Mouse (Mus musculus): Measurements from ENCODE around the gene Chst10. TPM values are rescaled to one million over a fixed set of nuclear protein-coding genes. Genes with fewer than 3 reads are reported as not detected.

Chst10 gene
- under 1 TPM; 0.29 to 0.34 TPM for total RNA-seq (2021)

DNA sequence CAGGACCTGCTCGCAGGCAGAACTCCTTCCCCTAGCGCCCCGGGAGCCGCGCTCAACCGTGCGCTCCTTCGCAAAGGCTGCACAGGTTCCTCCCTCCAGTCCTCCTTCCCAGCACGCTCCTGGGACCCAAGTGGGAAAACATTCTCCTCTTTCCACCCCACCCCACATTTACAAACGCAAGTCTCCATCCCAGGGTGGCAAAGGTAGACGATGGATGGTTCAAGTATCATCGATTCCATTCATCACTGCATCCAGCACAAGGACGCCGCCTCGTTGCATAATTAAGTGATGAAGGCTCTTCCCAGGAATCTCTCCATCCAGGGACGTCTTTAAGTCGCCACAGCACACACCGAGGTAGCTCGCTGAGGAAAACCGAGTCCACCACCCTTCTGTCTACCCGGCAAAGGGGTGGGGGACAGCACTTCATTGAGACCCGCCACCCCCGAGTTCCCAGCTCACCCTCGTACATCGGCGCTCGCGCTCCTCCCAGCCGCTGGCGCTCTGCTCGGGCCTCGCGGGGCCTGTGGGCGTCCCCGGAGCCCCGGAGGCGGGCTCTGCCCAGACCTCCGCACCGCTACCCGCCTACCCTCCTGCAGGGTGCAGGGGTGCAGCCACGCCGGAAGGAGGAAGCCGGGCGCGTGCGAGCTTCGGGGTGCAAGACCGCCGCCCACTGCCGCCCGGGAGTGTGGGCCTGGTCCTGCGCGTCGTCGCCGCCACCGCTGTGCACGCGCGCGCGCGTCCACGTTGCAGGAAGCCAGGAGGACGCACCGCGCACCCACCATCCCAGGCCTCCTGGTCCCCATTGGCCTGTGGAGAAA, at the start of gene Chst10:
Gene Chst10, minus strand, starts transcription at position 731 of the 818 bp plus-strand sequence.
- peak; percentile 4 for DNase-seq (ENCODE audit: low spot score)
- intact Hi-C loops (cut with DNase I), result no loop called here

DNA sequence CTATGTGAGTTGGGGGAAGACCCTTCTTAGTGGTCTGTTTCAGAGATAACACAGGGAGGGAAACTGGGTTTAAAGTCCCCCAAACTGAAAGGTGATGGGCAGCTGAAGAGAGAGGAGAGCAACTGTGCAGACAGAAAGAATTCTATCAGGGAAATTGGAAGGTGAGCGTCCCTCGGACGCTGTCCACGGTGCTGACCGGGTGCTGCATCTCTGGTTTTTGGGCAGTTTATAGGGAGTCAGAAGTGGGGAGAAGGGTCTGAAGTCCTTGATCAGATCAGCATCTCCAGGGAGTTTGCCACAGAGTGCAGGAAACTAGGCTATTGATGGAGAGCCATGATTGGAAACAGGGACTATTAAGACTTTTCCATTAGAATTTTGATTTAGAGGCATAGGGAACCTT, 41.6 kb upstream of the Chst10 start:
- DNase-seq (ENCODE audit: low spot score), result no peak
- intact Hi-C loops (cut with DNase I), result no loop called here

DNA sequence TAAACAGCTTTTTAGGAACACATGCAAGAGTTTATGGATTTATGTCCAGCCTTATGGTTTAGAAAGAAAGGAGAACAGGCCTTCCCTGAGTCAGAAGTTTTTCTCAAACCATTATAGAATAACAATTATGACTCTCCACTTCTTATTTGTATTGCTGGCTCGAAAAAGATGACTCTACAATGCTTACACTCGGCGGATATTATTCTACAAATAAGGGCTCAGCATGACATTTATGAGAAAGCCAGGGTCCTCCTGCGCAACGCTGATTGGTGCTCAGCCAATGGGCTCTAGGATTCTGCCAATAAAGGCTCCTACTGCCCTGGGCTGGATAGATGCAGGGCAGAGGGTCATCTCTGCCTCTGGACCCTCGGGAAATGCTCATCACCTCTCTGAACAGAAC, 40.9 kb upstream of the Chst10 start, which contains the start of gene Nms:
Gene Nms, plus strand, starts transcription at position 301 of the 400 bp plus-strand sequence.
- intact Hi-C loops (cut with DNase I), result no loop called here
- DNase-seq (ENCODE audit: low spot score), result no peak

DNA sequence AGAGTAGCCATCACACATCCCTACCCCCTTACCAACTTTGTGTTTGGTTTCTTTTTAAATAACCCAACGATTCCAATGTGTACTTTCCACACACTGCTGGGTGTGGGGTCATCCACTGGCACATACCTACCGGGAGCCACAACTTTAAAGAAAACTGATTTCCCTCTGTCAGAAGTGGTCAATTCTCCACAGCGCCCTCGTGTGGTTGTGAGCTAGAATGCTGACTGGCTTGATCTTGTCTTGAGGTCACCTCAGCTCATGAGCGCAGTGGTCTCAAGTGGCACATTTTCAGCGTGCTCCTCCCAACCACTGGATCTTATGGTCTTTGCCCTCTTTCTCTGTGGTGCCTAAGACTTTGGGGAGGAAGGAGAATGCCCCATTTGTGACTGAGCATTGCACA, 38.8 kb upstream of the Chst10 start:
- intact Hi-C loops (cut with DNase I), result no loop called here

DNA sequence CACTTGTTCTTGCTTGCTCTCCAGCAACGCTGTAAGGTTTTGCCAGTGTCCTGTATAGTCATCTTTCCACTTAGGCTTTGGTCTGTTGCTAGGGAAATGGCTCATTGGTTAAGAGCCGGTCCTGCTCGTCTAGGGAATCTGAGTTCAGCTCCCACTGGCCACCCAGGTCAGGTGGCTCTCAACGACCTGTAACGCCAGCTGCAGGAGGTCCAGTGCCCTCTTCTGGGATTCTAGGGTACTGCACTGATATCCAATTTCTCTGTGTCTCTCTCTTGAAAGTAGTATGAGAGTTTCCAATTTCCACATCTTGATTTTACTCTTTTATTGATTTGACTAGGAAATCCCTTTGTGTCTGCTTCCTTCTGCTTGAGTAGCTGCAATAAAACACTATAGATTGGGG, 36.7 kb upstream of the Chst10 start:
- DNase-seq (ENCODE audit: low spot score), result no peak
- intact Hi-C loops (cut with DNase I), result no loop called here

More for the DNA sequence above, 38.8 kb upstream of the Chst10 start:
- DNase-seq (ENCODE audit: low spot score), result no peak

DNA sequence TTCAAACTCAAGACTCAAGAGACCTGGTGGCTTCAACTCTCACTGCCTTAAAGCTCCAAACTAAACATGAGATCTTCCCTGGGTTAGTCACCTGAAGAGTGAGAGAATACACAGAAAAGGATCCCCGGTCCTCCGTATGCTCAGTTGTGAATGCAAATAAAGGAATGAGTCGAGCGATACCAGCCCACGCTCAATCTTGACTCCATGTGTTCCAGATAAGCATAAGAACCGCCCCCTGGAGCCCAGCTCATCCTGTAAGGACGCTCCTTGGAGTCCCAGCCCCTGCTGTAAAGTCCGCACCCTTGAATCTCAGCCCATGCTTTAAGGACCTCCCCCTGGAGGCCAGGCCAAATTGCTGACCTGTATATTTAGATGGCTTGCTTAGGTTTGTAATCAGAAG, 32.8 kb upstream of the Chst10 start:
- DNase-seq (ENCODE audit: low spot score), result no peak
- intact Hi-C loops (cut with DNase I), result no loop called here

DNA sequence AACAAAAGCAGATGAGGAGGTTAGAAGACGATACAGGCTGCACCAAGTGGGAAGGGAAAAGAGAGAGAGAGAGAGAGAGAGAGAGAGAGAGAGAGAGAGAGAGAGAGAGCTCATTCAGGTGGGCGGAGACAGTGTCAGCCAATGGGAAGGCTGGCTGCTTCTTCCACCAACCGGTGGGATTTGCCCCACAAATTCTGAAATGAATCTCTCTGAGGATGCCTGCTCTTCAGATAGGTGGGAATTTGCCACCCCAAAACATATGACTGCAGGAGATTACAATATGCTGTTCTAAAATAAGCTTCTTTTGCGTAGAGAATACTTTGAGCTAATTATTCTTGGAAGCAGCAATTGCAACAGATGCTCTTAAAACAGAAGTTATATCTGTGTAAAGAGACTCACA, 31.5 kb upstream of the Chst10 start:
- intact Hi-C loops (cut with DNase I), result no loop called here
- no peak for DNase-seq (ENCODE audit: low spot score)

DNA sequence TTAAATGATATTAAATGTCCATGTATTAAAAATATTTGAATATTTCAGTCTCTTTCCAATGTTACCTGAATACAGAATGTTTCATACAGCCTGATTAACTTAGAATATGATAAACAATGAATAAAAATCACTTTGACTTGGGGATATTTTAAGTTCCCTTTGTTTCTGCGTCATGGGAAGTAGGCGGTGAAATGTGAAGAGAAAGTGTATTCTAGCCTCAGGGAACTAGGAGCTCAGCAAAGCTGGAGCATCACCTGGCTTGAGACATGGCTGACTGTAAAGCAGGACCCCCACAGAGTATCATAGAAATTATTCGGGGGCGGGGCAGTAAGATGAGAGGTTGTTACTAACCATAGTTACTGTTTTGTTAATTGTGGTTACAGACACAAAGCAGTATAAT, 31.0 kb upstream of the Chst10 start:
- DNase-seq (ENCODE audit: low spot score), result no peak
- intact Hi-C loops (cut with DNase I), result no loop called here

DNA sequence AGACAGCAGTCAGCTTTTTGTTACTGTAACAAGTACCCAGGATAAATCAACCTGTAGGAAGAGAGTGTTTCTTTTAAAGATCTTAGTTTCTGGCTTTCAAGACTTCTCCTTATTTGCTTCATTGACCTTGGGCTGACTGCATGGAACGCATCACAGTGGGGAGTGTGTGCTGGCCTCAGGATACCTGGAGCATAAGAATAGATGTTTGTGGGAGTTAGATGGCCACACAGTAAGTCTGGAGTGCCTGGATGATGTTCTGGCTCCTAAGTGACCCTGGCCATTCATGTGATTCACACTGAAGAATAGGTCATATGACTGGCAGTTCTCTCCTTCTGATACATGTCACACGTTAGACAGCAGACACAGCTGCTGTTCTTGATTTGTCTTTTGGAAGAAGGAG, 6.0 kb upstream of the Chst10 start:
- intact Hi-C loops (cut with DNase I), result no loop called here
- no peak for DNase-seq (ENCODE audit: low spot score)

DNA sequence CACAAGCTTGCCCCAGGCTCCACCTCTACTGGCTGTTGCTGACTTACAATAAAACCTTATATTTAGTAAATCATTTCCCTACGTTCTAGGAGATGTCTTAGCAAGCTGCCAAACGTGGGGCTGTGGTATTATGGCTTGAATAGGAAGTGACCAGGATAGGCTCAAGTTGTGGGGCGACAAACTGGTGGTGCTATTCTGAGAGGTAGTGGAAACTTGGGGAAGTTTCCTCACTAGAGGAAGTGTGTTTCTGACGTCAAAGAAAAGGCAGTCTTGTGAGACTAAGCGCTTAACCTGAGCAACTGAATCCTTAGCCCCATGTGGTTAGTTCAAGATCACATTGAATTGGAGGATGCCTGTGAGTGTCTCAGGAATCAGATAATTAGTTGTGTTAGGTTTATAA, 4.6 kb upstream of the Chst10 start:
- intact Hi-C loops (cut with DNase I), result no loop called here

DNA sequence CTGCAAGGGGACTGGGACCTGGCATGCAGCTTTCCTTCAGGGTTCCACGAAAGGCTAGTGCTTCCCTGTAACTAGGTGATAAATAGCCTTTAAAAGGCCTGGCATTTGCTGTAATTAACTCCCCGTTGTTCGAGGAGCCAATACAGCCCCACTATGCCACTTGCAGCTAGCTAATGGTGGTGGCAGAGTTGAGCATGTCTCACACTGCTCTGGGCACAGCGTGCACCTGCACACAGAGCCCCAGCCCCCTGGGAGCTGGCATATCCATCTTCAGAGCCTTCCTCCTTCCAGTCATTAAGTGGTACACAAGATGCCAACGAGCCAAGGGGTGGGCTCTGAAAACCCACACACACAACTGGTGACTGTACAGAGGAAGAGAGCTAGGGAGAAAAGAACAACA, 4.9 kb downstream of the Chst10 start:
- intact Hi-C loops (cut with DNase I), result no loop called here
- no peak for DNase-seq (ENCODE audit: low spot score)

More for the DNA sequence above, 4.6 kb upstream of the Chst10 start:
- no peak for DNase-seq (ENCODE audit: low spot score)

DNA sequence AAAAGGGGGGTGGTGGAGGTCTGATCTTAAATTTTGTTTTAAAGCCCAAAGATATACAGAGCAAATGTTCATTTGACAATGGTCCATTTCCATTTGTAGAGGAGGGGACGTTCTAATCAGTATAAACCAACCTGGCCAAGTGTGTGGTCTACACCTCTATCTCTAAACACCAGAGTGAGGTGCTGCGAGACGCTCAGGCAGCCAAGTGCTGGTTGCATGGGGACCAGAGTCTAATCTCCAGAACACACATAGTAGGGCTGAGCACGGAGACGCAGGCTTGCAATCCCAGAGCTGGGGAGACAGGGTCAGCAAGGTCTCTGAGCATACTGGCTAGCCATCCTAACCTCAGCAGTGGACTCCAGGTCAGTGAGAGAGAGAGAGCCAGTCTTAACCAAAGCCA, 6.5 kb downstream of the Chst10 start:
- intact Hi-C loops (cut with DNase I), result no loop called here
- DNase-seq (ENCODE audit: low spot score), result no peak

DNA sequence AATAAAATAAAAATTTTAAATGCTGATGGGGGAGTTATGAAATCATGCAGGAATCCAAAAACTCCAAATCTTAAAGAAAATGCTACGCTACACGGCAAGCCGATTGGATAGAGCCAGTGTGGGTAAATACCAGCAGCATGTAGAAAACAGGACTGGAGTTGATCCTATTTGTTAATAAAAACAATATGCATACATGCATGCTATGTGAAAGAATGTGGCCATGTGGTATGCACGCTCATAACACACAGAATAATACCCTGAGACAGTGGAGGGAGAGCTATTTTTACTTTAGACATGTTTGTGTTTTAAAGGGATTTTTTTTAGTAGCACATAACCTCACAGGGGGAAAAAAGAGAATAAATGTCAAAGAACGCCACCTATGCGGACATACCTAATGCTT, 9.2 kb downstream of the Chst10 start:
- intact Hi-C loops (cut with DNase I), result no loop called here
- no peak for DNase-seq (ENCODE audit: low spot score)

DNA sequence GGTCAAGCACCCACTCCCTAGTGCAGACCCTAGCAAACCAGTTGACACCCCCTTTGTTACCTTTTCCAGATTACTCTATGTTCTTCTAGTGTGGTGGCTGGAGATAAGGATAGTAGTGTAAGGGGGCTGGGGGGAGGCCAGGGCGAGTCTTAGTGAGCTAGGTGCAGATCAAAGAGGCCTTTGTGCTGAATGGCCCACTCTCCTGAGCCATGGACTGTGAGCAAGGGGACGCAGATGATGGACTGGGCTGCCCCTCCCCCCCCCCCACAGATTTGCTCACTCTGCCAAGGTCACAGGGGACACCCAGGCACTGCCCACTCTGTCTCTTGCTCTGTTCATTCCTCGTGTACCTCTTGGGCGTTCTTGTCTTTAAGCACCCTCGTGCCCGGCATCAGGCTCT, 10.9 kb downstream of the Chst10 start:
- DNase-seq (ENCODE audit: low spot score), result no peak
- intact Hi-C loops (cut with DNase I), result no loop called here

DNA sequence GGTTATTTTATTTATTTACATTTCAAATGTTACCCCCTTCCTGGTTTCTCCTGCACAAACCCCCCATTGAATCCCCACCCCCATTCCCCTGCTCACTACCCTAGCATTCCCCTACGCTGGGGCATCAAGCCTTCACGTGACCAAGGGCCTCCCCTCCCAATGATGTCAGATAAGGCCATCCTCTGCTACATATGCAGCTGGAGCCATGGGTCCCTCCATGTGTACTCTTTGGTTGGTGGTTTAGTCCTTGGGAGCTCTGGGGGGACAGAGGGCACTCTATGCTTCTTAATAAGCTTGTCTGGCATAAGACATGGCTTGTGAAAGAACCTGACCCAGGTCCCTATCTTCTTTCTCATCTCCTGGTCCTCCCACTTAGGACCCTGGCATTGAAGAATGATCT, 11.4 kb downstream of the Chst10 start:
- intact Hi-C loops (cut with DNase I), result no loop called here
- DNase-seq (ENCODE audit: low spot score), result no peak

DNA sequence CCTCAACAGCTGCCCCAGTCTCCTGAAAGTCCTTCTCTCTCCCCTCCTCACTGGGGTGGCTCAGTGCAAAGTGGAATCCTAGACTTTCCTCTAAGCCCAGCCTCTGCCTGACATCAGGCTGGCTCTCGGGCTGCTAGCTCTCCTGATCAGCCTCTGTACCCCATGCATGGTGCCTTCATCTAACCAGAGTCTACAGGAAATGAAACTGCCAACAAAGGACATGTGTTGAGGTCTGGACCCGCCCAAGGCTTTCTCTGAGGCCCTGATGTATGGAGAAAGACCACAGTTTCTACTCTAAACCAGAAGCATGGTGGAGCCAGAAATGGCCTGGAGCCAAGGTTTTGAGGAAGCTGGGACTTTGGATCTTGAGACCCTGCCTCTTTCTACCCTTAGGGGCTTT, 12.0 kb downstream of the Chst10 start:
- no peak for DNase-seq (ENCODE audit: low spot score)
- intact Hi-C loops (cut with DNase I), result no loop called here

DNA sequence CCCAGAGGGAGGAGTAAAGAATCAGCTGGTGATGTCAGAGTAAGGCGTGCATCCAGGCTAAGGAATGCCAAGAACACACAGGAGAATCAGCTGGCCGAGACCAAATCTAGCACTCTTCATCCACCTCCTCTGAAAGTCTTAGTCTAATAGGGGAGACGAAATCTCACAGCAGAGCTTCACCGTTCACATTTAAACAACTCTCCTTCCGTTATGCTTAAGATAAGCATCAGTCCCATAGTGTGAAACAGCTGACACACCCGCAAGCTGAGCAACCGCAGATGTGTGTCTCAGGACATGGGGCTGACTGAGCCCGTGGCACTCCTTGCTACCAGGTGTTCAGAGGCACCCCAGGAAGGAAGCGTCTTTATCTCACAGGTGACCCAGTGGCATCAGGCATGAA, 14.2 kb downstream of the Chst10 start:
- intact Hi-C loops (cut with DNase I), result no loop called here
- no peak for DNase-seq (ENCODE audit: low spot score)

DNA sequence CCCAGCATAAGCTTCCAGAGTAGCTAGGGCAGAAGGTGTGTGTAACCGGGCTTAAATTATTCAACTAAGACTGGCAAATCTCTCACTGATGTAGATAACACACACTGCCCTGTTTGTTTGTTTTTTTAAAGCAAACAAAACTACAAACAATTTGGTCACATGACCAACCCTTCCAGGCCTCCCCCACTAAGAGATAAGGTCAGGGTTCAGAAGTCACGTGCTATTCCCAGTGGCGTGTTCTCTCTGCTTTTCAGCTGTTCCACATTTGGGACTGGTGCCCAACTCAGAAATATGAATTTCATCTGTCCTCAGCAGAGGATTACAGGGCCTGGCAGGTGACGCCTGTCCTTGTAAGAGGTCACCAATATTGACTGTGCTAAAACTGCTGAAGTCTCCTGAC, 15.2 kb downstream of the Chst10 start:
- DNase-seq (ENCODE audit: low spot score), result no peak
- intact Hi-C loops (cut with DNase I), result no loop called here

DNA sequence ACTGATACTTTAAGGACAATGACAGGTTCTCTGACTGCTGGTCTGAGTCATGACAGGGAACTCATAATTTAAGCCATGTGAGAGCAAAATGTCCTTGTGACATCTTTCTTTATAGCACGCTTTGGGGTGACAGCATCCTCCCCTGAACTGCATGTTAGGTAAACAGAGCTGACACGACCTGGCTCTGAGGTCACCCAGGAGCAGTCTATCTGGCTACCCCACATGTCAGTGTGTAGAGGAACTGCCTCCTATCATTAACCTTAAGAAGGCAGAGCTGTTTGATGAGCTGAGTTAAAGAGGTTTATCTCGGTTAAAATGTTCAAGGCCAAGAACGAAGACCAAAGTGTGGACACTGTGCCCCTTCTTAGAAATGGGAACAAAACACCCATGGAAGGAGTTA, 16.6 kb downstream of the Chst10 start:
- intact Hi-C loops (cut with DNase I), result no loop called here
- no peak for DNase-seq (ENCODE audit: low spot score)

DNA sequence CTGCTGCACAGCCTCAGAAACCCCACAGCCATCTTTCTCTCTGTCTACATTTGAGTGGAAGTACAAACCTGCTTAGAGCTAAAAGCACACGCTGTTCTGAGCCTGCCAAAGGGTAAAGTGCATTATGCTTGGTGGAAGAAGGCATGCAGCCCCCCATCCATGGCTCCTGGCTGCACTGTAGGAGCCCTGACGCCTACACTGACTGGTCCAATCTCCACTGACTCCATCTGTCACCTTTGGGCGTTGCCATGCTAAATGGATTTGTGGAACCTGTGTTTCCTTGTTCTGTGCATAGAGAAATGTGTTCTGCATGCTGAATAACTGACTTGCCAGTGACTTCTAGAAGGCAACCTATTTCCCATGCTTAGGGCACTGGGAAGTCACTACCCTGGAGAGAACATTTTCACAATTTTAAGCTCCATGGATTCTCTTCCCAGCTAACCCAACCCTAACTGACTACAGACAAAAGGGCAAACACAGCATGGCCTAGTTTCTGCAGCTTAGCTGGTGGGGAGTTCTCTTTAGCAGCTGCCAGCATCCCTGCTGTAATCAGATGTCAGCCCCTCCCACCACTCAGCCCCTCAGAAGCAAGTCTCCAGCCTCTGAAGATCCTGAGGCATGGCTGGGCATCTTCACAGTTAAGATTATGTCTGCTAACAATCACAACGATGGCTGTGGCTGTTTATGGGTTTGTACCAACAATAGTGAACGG, 21.1 kb downstream of the Chst10 start:
- DNase-seq (ENCODE audit: low spot score), result no peak
- intact Hi-C loops (cut with DNase I), result no loop called here

DNA sequence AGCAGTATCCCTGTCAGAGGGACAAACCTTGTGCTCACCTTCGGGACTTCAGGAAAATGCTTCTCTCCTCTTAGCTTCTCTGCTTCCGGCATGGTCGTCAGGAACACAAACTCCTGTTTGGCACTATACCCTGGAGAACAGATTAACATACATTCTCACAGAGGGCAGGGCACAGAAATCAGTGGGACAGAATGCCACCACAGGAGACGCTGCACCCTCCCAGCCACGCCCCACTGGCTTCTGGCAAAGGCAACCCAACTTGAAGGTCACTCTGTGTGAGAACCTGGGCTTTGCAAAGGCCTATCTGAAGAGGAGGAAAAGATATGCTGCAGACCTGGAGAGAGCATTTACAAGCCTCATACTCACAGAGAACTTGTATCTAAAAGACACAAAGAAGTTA, 24.1 kb downstream of the Chst10 start:
- intact Hi-C loops (cut with DNase I), result no loop called here
- no peak for DNase-seq (ENCODE audit: low spot score)

DNA sequence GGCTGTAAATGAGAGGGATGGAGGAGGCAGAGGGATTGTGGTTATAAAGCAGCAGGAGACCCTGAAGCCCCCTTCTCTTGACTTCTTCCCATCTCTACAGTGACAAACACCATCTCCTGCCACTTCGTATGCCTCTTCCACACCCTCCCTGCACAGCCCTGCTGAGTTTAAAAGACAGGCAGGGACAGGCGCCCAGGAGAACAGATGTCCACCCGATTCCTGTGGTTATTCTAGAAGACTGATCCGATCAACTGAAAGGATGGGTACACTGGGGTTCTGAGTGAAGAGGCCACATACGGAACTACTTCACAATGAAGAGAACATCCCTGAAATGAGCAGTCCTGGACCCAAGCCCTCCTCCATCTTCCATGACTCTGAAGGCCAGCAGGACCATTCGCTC, 26.1 kb downstream of the Chst10 start:
- intact Hi-C loops (cut with DNase I), result no loop called here

More for the DNA sequence above, 26.1 kb downstream of the Chst10 start:
- no peak for DNase-seq (ENCODE audit: low spot score)
